Mouse (Mus musculus): ENCODE measurements around the gene Aspg.

Gene Aspg

DNA sequence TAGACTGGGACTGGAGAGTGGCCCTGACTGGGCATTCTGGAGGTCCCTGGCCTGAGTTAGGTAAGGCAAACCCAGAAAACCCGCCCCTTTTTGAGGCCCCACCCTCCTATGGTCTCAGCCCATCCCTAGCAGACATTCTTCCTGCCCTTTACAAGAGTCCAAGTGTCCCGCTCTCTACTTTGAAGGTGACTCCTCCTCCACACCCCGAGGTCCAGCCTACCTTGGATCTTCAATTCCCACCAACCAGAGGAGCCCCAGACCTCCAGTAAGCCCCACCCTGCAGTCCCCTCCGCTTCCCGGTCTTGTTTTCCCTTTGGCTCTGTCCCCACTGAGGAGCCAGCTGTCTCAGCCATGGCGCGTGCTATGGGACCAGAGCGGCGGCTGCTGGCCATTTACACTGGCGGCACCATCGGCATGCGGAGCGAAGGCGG lies at the start of gene Aspg:
TSS of gene Aspg (plus strand) at position 139 of the 431 bp plus-strand sequence.
- DNase-seq (ENCODE audit: low read depth, low spot score) = no peak

DNA sequence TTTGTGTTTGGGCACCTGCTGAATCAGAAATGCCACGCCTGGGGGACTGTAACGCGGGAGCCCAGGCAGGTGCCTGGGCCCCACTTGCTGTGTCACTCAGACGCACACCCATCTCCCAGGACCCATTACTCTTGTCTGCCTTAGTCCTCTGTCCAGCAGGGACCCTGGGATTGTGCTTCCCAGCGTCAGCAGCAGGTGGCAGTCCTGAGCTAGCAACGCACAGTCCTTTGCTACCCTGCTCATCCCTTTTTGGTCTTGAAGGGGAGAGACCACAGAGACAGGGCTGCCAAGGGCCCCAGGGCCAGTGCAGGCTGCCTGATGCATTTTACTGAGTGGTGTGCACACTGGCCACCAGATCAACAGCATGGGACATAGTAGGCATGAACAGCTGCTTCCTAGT lies 28.8 kb upstream of the Aspg start:
- no peak for DNase-seq (ENCODE audit: low read depth, low spot score)

DNA sequence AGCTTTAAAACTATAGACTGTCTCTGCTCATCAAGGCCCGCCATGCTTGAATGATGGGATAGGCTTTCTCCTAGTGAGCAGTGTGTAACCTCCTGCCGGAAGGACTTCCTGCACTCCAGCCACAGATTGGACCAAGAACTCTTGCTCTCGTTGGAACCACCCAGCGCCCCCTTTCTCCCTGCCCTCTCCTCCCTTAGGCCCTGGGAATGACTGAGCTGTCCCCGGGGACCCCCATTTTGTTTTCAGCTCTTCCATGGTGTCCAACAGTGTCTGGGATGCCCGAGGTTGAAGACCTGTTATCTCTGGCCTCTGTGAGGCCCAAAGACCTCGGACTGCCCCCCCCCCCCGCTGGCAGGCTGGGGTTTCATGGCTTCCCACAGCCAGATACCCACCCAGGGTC lies 26.6 kb upstream of the Aspg start:
- DNase-seq (ENCODE audit: low read depth, low spot score) = no peak

DNA sequence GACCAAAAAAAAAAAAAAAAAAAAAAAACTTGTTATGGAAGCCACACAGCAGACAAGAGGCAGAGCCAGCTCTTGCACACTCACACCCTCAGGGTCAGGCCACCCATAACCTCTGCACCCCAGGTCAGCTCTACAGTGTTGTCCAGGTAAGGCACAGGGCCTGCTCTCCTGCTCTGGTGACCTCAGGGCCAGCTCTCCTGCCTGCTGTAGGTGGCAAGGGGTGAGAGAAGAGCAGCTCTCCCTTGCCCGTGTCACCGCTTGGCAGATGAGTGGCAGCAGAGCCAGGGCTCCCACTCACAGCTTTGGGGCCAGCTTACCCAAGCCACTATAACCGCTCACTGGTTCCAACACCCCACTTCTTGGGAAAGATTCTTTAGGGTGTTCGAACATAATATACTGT lies 25.6 kb upstream of the Aspg start:
- no peak for DNase-seq (ENCODE audit: low read depth, low spot score)

DNA sequence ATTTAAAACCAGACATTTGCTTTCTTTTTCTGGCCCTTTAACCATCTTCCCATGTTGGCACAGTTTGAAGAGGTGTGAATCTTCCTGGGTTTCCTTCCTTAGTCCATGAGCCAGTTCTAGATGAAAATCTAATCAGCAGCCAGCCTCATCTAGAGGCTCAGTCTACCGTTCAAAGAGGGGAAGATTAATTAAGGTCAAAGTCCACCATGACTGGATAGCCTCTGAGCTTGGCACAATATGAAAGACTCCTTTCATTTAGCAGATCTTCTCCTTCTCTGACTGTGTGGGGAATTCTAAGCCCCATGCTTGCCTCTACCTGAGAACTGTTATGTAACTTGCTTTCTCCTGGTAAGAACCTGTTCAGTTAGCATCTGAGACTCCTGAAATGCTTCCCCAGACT lies 24.2 kb upstream of the Aspg start:
- no peak for DNase-seq (ENCODE audit: low read depth, low spot score)

DNA sequence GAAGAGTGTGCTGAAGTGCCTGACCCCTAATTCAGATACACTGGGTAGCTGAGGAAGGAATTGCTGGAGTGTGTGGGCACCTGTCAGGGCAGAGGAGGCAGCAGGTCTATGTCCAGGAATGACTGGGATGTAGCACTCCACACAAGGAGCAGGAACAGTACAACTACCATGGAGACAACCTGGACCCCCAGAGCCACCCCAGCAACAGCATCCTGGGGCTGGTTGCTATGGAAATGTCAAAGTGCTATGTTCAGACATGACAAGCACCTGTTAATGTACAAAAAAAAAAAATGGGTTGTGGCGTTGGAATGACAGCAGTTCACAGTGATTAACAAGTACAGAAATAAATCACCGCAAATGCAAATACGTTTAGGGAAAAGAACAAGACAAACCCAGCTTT lies 20.2 kb upstream of the Aspg start:
- DNase-seq (ENCODE audit: low read depth, low spot score) = no peak

DNA sequence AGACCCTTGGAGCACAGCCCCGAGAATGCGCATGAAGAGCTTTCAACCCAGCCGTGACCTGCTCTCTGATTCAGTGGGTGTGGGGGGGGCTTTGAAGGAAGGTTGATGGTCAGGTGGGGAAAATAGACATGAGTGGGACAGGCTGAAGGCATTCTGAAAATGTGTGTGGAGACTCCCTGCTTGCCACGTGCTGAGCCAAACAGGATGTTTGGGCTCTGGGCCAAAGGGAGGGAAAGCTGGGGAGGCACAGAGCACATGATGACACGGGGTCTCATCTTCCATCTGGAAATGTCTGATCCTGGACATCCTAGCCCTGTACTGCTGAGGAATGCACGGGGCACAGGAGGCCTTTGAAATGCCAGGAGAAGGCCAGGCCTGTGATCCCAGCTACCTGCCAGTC lies 19.8 kb upstream of the Aspg start:
- no peak for DNase-seq (ENCODE audit: low read depth, low spot score)

DNA sequence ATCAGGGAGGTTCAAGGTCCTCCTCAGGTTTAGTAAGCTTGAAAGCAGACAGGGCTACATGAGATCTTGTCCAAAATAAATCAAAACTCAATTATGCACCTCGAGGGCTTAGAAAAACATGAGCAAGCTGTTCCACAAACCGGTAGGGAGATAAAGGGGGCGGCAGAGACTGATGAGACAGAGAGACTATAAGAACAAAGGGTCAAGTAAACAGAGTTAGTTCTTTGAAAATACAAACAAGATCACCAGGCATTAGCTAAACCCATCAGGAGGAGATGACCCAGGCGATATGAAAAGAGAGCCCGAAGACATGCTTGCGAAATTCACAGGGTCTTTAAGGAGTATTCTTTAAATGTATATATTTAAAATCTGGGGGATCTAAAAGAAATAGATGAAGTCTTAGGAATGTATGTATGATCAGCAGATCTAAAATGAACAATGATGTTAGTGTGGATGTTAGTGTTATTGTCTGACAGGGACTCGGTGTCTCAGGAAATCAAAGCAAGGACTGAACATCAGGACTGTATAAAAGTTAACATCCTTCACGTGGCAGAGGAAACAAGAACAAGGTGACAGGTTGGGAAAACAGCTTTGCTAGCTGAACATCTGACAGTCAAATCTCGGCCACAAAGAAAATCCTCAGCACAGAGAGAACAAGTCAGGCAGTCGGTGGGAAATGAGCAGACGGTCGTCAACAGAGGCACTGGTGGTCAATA lies 17.7 kb upstream of the Aspg start:
- DNase-seq (ENCODE audit: low read depth, low spot score) = no peak

DNA sequence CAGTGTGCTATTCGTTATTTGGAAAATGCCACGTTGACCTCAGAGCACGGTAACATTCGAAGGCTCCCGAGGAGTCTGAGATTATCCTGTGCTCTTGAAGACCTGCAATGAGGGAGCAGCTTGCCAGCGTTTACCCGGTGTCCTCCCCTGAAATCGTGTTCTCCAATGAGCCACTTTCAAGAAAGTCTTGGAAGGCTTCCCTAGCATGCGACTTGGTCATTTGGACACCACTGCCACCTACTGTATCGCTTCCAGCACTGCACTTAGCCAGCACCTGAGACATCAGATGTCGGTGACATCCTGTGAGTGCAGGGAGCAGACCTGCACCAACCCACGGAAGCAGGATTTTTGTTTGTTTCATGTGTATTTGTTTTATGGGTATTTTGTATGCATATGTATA lies 15.4 kb upstream of the Aspg start:
- DNase-seq (ENCODE audit: low read depth, low spot score) = no peak

DNA sequence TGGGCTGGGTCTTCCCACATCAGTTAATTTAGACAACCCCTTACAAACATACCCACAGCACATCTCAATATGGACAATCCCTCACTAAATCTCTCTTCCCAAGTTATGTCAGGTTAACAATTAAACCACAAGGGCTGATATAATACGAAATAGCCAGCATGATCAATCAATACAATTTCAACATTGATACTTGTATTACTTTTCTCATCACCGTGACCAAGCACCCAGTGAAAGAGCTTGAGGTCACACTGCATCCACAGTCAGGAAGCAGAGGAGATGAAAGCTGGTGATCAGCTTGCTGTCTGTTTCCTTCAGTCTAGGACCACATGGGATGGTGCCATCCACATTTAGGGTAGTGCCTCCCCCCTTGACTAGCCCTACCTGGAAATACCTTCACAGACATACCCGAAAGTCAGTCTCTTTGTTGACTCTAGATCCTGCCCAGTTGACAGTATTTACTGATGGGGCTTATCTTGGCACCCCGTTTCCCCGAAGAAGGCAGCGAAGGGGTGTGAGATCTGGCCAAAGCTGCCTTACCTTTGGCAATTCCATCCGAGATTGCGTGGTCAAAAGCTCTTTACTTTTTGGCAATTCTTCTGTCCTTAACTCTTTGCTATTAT lies 12.1 kb upstream of the Aspg start:
- no peak for DNase-seq (ENCODE audit: low read depth, low spot score)

DNA sequence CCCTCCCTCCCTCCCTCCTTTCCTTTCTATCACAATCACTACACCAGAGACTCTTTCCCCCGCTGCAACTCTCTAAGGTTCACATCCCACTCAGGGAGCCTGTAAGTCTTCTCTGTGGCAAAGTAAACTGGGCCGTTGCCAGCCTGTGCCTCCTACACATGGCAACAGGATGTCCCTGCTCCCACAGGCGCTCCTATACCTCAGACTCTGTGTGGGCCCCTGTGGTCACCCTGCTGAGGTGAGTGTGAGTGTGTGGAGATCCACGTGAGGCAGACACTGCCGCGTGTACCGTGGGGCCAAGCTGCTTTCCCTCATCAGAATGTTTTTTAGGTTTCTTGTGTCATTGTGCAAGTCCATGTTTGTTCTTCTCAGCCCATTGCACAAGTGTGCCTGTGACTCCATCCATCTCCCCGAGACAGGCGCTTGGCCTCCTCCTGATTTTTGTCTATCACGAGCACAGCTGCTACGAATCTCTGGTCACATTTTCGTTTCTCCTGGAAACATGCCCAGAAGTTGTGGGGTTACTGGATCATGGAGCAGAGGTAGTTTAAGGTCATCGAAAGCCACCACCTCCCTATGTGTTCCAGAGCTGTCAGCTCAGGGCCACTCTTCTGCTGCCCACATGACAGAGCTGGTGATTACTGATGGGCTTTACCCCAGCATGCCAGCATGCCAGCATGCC lies 10.3 kb upstream of the Aspg start:
- DNase-seq (ENCODE audit: low read depth, low spot score) = no peak

DNA sequence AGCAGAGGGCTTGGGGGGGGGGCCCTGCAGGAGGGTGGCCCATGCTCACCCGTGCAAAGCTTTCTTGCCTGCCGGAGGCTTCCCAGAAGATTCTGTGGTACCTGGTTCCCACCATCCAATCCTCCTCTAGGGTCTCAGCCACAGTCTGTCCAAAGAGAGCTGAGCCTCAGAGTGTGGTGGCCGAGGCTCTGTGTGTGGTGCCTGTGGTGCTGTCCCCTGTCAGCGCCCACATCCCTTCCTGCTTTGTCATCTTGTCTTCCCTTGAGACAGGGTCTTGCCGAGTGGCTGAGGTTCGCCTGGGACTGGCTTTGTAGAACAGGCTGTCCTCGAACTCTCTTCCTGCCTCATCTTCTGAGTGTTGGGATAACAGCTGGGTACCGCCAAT lies 9.8 kb upstream of the Aspg start:
- no peak for DNase-seq (ENCODE audit: low read depth, low spot score)

DNA sequence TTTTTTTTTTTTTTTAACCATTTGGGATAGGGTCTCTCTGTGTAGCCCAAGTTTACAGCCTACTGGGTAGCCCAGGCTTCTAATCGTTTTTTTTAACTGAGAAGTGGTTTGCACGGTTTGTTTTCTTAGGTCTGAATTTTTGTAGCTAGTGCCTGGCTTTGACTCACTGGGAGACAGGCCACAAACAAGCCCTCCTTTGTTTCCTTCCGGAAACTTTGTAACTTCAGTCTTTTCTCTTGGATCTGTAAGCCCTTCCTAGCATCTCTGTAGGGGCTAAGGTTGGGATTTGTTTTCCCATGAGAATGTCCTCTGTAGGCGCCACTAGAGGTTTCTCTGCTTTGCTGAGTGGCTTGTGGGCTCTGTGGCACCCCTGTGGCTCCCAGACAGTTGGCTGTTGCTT lies 6.4 kb upstream of the Aspg start:
- DNase-seq (ENCODE audit: low read depth, low spot score) = no peak

DNA sequence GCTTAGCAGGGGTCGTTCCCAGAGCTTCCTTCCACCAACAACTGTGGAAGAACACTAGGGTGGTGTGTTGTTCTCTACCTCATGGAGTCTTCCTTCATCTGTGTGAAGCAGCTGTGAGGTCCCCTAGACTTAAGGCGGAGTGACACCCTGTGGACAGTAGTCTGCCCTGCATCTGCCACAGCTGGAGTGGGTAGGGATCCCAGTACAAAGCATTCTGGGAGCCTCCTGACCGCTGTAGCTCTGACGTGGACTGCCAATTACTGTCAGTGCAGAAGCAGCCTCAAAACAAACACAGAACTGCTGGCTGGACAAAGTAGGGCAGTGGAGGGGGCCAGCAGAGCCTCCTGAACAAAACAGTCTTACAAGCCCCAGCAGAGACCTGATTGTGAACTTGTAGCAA lies 5.4 kb upstream of the Aspg start:
- no peak for DNase-seq (ENCODE audit: low read depth, low spot score)

DNA sequence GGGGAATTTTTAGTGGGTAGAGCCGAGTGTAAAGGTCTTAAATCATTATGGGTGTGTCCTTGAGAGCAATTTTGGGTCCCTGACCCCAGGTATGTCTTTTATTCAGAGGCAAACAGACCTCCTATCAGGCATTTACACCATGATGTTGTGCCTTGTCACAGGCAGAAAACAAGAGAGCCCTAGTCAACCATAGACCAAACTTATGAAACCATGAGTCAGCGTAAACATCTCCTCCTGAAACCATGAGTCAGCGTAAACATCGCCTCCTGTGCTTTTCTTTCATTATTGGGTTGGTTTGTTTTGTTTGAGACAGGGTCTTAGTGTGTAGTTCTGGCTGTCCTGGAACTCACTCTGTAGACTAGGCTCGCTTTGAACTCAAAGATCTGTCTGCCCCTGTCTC lies 3.3 kb upstream of the Aspg start:
- DNase-seq (ENCODE audit: low read depth, low spot score) = peak; percentile 25

DNA sequence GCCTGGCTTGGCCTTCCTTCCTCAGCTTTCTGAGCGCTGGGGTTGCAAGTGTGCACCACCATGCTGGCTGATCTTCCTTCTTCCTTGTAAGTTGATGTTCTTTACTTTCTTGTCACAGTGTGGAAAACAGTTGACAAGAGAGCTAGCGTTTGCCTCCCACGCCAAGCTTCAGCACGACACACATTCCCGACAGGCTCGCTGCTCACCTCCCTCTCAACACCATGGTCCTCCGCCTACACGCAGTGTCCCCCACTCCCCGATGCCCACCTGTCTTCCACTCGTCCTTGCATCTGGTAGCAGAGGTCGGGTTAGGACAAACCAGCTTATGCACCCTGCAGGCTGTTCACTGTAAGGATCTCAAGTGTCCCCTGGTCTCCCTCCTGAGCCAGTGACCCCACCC lies 1.6 kb upstream of the Aspg start:
- no peak for DNase-seq (ENCODE audit: low read depth, low spot score)

DNA sequence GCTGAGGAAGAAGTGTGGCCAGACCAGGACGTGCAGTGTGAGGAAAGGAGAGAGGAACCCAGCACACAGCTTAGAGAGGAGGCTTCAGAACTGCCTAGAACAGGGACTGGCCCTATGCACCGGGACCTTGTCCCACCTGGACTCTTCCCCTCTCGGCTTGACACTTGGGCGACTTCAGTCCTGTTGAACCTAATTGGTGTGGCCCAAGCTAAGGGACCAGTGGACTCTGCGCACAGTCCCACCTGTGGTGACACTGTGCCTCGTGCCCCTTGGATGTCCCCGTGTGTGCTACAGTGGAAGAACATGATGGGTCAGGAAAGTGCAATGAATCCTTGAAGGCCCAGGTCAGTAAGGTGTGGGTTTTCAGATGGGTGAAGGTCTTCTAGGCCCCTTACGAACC lies 1.2 kb downstream of the Aspg start:
- DNase-seq (ENCODE audit: low read depth, low spot score) = no peak

DNA sequence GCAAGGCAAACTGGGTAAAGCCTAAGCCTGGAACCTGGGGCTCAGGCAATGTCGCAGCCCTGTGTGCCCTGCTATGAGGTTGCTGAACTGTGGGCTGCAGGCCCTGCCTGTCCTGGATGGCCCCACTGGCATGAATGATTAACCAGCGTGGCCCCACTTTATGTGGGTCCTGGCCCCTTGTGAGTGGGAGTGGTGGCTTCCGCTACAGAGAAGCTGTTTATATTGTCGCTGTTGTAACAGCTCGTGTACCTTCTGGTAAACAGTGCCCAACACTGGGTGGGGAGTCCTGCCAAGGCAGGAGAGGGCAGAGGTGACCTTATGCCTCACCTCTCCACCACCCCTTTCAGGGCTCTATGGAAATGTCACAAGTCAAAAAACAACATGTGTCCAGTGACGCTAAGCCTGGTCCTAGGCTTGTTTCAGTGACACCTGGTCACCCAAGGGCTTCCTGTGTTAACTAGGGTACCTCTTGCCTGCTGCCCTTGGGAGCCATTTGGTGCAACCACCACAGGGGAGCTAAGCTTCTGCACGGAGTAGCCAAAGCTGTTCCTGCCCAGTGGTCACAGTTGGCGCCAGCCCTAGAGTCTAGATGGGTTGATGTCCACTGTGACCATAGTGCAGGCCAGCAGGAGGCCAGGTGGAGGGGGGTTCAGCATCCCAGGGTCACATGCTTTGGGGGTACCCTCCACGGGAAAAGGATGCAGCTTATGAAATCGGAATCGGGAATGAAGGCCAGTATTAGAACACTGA lies 2.4 kb downstream of the Aspg start:
- no peak for DNase-seq (ENCODE audit: low read depth, low spot score)

DNA sequence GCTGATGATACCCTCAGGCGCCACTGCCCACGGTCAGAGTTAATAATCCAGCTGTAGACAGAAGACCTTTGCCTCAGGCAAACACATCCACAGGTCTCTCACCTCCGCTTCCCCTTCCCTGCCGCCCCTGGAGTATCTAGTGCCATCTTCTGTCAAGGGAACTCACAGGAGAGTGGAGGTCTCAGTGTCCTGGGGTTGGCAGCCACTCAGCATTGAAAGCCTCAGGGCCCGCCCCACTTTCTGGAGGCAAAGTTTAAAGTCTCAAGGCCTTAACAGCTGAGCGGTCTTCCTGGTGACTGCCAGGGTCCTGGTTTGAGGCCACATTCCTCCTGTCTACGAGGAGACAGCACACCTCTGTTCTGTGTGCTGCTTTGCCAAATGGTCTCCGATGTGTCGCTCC lies 3.2 kb downstream of the Aspg start:
- no peak for DNase-seq (ENCODE audit: low read depth, low spot score)

DNA sequence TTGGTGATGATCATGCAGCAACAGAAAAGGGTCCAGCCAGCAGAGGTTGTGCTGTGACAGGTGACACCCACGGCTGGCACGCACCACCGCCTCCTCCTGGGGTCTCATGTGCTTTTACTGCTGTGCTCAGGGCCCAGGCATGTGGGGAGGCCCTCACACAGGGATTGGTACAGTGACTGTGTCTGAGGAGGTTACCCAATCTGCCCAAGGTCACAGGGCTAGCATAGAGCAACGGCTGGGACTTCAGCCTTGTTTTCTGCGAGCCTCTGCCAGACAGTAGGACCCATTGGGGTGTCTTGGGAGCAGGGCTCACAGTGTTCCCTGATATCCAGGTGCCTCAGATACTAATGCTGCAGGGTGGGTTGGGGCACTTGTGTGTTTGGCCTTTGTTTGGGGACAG lies 4.8 kb downstream of the Aspg start:
- no peak for DNase-seq (ENCODE audit: low read depth, low spot score)

DNA sequence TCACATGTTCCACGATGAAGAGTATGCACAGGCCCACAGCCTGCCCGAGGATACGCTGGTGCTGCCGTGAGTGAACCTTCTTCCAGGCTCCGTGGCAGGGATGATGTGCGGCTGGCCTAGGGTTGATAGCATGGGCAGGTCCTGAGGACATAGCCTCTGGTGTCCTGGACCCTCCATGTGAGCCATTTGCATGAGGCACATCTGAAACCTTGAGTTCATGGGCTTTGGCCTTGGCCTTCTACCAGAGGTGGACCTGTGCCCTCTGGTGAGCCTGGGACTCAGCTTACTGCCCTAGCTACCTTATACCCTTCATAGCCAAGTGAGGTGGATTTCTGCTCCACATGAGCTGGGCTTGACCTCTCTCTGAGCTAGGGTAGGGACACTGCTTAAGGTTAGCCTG lies 5.8 kb downstream of the Aspg start:
- no peak for DNase-seq (ENCODE audit: low read depth, low spot score)

DNA sequence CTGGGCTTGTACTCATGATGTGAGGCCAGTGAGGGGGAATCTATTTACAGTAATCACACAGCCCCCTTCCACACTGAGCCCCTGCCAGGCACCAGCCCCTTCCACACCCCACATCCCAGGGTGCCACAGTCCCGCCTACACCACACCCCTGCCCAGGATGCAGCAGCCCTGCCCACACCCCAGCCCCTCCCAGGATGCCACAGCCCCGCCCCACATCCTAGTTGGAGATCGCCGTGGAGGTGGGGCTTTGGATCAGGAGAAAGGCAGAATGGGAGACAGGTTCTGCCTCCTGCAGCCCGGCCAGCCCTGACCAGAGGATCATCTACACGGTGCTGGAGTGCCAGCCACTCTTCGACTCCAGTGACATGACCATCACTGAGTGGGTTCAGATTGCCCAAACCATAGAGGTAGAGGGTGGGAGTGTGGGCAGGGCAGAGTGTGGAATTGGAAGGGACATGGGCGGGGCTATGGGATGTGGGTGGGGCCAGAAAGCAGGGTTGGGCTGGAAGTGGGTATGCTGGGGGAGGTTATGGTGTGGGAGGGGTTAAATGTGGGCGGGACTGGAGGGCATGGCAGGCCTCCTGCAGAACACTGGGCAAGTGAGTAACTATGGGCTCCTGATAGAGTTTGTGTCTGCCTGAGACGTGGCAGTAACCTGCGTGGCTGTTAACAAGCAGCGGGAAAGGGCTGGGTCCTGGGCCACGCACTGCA lies 6.4 kb downstream of the Aspg start:
- DNase-seq (ENCODE audit: low read depth, low spot score) = no peak

Measured in c-Kit-negative CD71-positive TER-119-positive erythroid progenitor cells, embryonic 14.5 days (primary cell).